Mouse (Mus musculus): ENCODE results near the gene Sh3d19. TPM values are rescaled to one million over a fixed set of nuclear protein-coding genes. Genes with fewer than 3 reads are reported as not detected.
A peak's percentile ranks its signal among the peaks of the same experiment; 100 is the strongest.

The Sh3d19 gene
- total and polyA plus RNA-seq, 3 experiments: 0.16 to 0.76 (median 0.33) TPM

DNA sequence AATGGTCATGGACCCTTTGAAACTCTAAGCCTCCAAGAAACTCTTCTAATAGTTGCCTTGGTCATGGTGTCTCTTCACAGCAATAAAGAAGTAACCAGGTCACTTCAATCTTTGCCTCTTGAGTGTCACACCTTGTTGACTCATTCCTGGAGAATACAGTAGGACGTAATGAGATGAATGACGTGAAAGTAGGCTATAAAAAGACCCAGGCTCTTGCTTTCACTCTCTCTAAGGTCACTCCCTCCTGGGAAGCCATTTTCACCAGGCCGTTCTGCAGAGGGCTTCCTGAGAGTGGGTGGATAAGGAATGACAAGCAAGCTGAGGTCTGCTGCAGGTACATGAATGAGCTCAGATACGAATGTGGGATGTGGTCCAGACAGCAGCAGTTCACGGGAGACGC is 40.5 kb downstream of the Sh3d19 start (continued):
- TF ChIP-seq IRF4 (IDR thresholded peaks at IDR 0.05; ENCODE audit: low read depth, low read length) (peak; percentile 75), SIN3A (IDR thresholded peaks at IDR 0.05; ENCODE audit: low read length) (no peak)

DNA sequence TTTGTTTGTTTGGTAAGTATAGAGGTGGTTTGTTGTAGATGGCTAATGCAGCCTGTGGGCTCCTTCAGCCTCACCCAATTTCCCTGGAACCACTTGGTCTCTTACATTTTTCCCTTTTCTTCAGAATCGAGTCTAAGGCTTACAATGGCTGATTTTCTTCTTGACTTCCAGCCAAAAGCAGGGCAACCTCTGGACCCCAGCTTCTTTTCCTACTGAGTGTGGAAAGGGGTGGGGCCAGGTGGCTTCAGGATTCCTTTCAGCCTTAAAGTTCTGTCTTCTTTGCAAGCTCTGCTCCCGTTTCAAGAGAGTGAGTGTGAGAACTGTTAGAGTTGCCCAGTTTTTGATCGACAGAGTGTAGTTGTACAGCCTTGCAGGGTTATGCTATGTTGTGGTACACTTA is 40.9 kb downstream of the Sh3d19 start:
- no peak overlapping the region for H3K27ac ChIP-seq (ENCODE audit: insufficient read depth, low read depth)

DNA sequence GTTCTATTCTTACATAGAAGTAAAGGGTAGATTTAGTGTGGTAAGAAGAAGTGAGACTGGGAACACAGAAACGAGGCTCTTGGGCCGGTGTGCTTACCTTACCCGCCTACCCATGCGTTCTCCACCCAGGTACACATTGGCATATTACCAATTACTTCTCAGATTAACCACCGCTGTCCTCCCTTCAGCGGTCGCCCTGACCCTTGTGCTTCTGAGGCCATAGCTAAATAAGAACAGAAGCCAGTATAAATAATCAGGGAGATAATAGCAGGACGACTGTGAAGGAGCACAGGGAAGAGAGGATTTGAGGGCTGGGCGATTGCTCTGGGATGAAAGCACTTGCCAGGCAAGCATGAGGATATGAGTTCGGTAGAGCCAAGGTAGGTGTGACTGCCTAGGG is 42.9 kb downstream of the Sh3d19 start:
- Histone ChIP-seq H3K9me3 (replicated peaks; ENCODE audit: low read length) (peaks cover 2% of the 10 kb centered on the region), H3K36me3 (replicated peaks in 1 of 2; ENCODE audit: control insufficient read depth in 1 of 2, insufficient read depth in 1 of 2, low read length in 1 of 2) (no peaks in the 10 kb centered on the region), H3K4me2 (ENCODE audit: insufficient read depth, low read depth, poor library complexity, severe bottlenecking) (no peak overlapping the region), H3K27ac (ENCODE audit: insufficient read depth, low read depth) (no peak overlapping the region), H3K27me3 (replicated peaks) (no peaks in the 10 kb centered on the region), H3K4me1 (ENCODE audit: control insufficient read depth in 1 of 2, insufficient read depth in 2 of 2) (peaks cover 3 to 8% of the 10 kb centered on the region in 2 experiments; a peak in 2 of 4 replicates), H3K79me2 (replicated peaks; ENCODE audit: control insufficient read depth, extremely low read depth, insufficient read depth, poor library complexity, severe bottlenecking) (no peaks in the 10 kb centered on the region), H3K4me3 (replicated peaks in 1 of 3; ENCODE audit: low read depth in 2 of 3, low read length in 2 of 3, poor library complexity in 1 of 3) (no peak overlapping the region), H3K9ac (ENCODE audit: insufficient read depth, low read depth) (no peak overlapping the region)
- in situ Hi-C loops (cut with MboI; ENCODE audit: low pct_ligation_motif_present, low pct_unique_long_range_greater_than_20kb, low sequenced_read_pairs) (no loop called here), dilution Hi-C loops (cut with MboI; ENCODE audit: extremely low pct_ligation_motif_present, extremely low pct_unique_long_range_greater_than_20kb, low sequenced_read_pairs) (no loop called here)
- DNase-seq (ENCODE audit: extremely low read depth): no peak
- TF ChIP-seq MXI1 (IDR thresholded peaks at IDR 0.05; ENCODE audit: low read depth, low read length) (no peak), ETS1 (conservative IDR thresholded peaks at IDR 0.05; ENCODE audit: low read depth, low read length) (no peak), KAT2A (IDR thresholded peaks at IDR 0.05; ENCODE audit: insufficient replicate concordance, low read length) (no peak), JUN (IDR thresholded peaks at IDR 0.05; ENCODE audit: insufficient read depth, low read depth, low read length) (no peak), CHD1 (IDR thresholded peaks at IDR 0.05; ENCODE audit: low read depth, low read length) (no peak)

More for the DNA sequence above, 40.9 kb downstream of the Sh3d19 start:
- in situ Hi-C loops (cut with MboI; ENCODE audit: low pct_ligation_motif_present, low pct_unique_long_range_greater_than_20kb, low sequenced_read_pairs) (no loop called here), dilution Hi-C loops (cut with MboI; ENCODE audit: extremely low pct_ligation_motif_present, extremely low pct_unique_long_range_greater_than_20kb, low sequenced_read_pairs) (no loop called here)
- Histone ChIP-seq H3K27me3 (replicated peaks) (no peaks in the 10 kb centered on the region), H3K4me2 (ENCODE audit: insufficient read depth, low read depth, poor library complexity, severe bottlenecking) (no peak overlapping the region), H3K4me1 (ENCODE audit: control insufficient read depth in 1 of 2, insufficient read depth in 2 of 2) (peaks cover 3 to 8% of the 10 kb centered on the region in 2 experiments; a peak in 2 of 4 replicates), H3K4me3 (replicated peaks in 1 of 3; ENCODE audit: low read depth in 2 of 3, low read length in 2 of 3, poor library complexity in 1 of 3) (no peak overlapping the region), H3K9me3 (replicated peaks; ENCODE audit: low read length) (peaks cover 2% of the 10 kb centered on the region), H3K79me2 (replicated peaks; ENCODE audit: control insufficient read depth, extremely low read depth, insufficient read depth, poor library complexity, severe bottlenecking) (no peaks in the 10 kb centered on the region), H3K9ac (ENCODE audit: insufficient read depth, low read depth) (no peak overlapping the region), H3K36me3 (replicated peaks in 1 of 2; ENCODE audit: control insufficient read depth in 1 of 2, insufficient read depth in 1 of 2, low read length in 1 of 2) (no peaks in the 10 kb centered on the region)
- no peak for DNase-seq (ENCODE audit: extremely low read depth)
- no peak for TF ChIP-seq UBTF (IDR thresholded peaks at IDR 0.05; ENCODE audit: low read depth, low read length)
- TF ChIP-seq MYC (IDR thresholded peaks at IDR 0.05; ENCODE audit: low read depth, low read length): no peak
- TF ChIP-seq EP300 (IDR thresholded peaks at IDR 0.05; ENCODE audit: low read length): no peak
- TF ChIP-seq MEF2A (IDR thresholded peaks at IDR 0.05; ENCODE audit: borderline replicate concordance, low read depth, low read length): no peak
- no peak for TF ChIP-seq IRF4 (IDR thresholded peaks at IDR 0.05; ENCODE audit: low read depth, low read length)
- TF ChIP-seq ZMIZ1 (IDR thresholded peaks at IDR 0.05; ENCODE audit: low read depth, low read length): no peak
- no peak for TF ChIP-seq PAX5 (IDR thresholded peaks at IDR 0.05; ENCODE audit: low read length)
- no peak for TF ChIP-seq NELFE (IDR thresholded peaks at IDR 0.05; ENCODE audit: low read depth, low read length)
- TF ChIP-seq ZKSCAN1 (IDR thresholded peaks at IDR 0.05; ENCODE audit: borderline replicate concordance, low read depth, low read length): no peak
